Mouse (Mus musculus) gastrocnemius, postnatal 14 days (tissue): ENCODE results near the gene Dgcr2. TPM values are rescaled to one million over a fixed set of nuclear protein-coding genes. Genes with fewer than 3 reads are reported as not detected.

Experiments
- DNase-seq: peaks from one replicate; pipeline ENCODE4 v3.0.0; 2021; ENCODE audit warnings: mixed read lengths
- intact Hi-C: fragments of 180-260 bp; cut with DNase I; formaldehyde crosslinking; loops from one replicate; pipeline ENCODE4 v1.15.1; 2025; ENCODE audit warnings: low total_unique reads
- total RNA-seq, 2 experiments: library from RNA; stranded (reverse); gene quantifications; 2 replicates each; pipeline ENCODE4 v1.2.3; 2021

Dgcr2 gene
- total RNA-seq, 2 experiments from 2014 or later, result 26.4 to 30.6 TPM

- intact Hi-C loops, result loop anchor here (5.0 kb wide), 2 partner anchors 73 to 133 kb away; no protein-coding TSS in a partner anchor
- DNase-seq, result no peak
Observed at GRCm38 (mm10) chr16:17914307-17915249, 16.2 kb upstream of the Dgcr2 start, which contains the start of gene Gsc2. Gene Gsc2, minus strand, starts transcription at chr16:17915059.

GRCm38 (mm10) chr16:17911052-17911595 lies 12.8 kb upstream of the Dgcr2 start, which contains the start of gene Ess2:
Gene Ess2, minus strand, starts transcription at chr16:17911348.
- intact Hi-C loops, result loop anchor here (5.0 kb wide), 2 partner anchors 76 to 136 kb away; no protein-coding TSS in a partner anchor
- DNase-seq, result peak; percentile 85

GRCm38 (mm10) chr16:17896091-17896490 lies 2.3 kb downstream of the Dgcr2 start:
- intact Hi-C loops, result no loop called here
- no peak for DNase-seq

- intact Hi-C loops, result no loop called here
- no peak for DNase-seq
Observed at GRCm38 (mm10) chr16:17893923-17894322, 4.4 kb downstream of the Dgcr2 start, which contains the start of gene Tssk1. Gene Tssk1, plus strand, starts transcription at chr16:17894223.

GRCm38 (mm10) chr16:17892606-17893005 lies 5.8 kb downstream of the Dgcr2 start:
- DNase-seq, result no peak
- intact Hi-C loops, result no loop called here

GRCm38 (mm10) chr16:17891567-17891959 lies 6.8 kb downstream of the Dgcr2 start, which contains the start of gene Gm20518:
Gene Gm20518, minus strand, starts transcription at chr16:17891671.
- intact Hi-C loops, result no loop called here

GRCm38 (mm10) chr16:17890917-17891566 lies 7.3 kb downstream of the Dgcr2 start:
- DNase-seq, result peak; percentile 82
- intact Hi-C loops, result no loop called here

More at GRCm38 (mm10) chr16:17891567-17891959, 6.8 kb downstream of the Dgcr2 start, which contains the start of gene Gm20518:
- DNase-seq, result peak; percentile 99

GRCm38 (mm10) chr16:17890342-17890727 lies 8.0 kb downstream of the Dgcr2 start:
- DNase-seq, result no peak
- intact Hi-C loops, result no loop called here

- intact Hi-C loops, result no loop called here
- no peak for DNase-seq
Observed at GRCm38 (mm10) chr16:17889689-17890341, 8.5 kb downstream of the Dgcr2 start.

- DNase-seq, result no peak
- intact Hi-C loops, result no loop called here
Observed at GRCm38 (mm10) chr16:17884116-17884515, 14.2 kb downstream of the Dgcr2 start.

GRCm38 (mm10) chr16:17882196-17882595 lies 16.2 kb downstream of the Dgcr2 start:
- intact Hi-C loops, result no loop called here
- no peak for DNase-seq

GRCm38 (mm10) chr16:17879571-17879970 lies 18.8 kb downstream of the Dgcr2 start:
- DNase-seq, result no peak
- intact Hi-C loops, result no loop called here

GRCm38 (mm10) chr16:17876096-17876495 lies 22.3 kb downstream of the Dgcr2 start:
- intact Hi-C loops, result no loop called here
- no peak for DNase-seq

GRCm38 (mm10) chr16:17875174-17875573 lies 23.2 kb downstream of the Dgcr2 start:
- DNase-seq, result no peak
- intact Hi-C loops, result no loop called here

GRCm38 (mm10) chr16:17872995-17873394 lies 25.4 kb downstream of the Dgcr2 start:
- intact Hi-C loops, result no loop called here
- DNase-seq, result no peak

GRCm38 (mm10) chr16:17871248-17871647 lies 27.1 kb downstream of the Dgcr2 start:
- intact Hi-C loops, result no loop called here
- no peak for DNase-seq

- intact Hi-C loops, result no loop called here
- no peak for DNase-seq
Observed at GRCm38 (mm10) chr16:17865770-17866169, 32.6 kb downstream of the Dgcr2 start.

- DNase-seq, result no peak
- intact Hi-C loops, result no loop called here
Observed at GRCm38 (mm10) chr16:17865293-17865692, 33.1 kb downstream of the Dgcr2 start.

- DNase-seq, result no peak
- intact Hi-C loops, result no loop called here
Observed at GRCm38 (mm10) chr16:17858592-17858991, 39.8 kb downstream of the Dgcr2 start.
